Mouse (Mus musculus) hindbrain, postnatal 0 days (tissue): ENCODE results near the gene Braf. TPM values are rescaled to one million over a fixed set of nuclear protein-coding genes. Genes with fewer than 3 reads are reported as not detected.
"Not testable (repeated sequence)": the region's sequence is repeated elsewhere in the genome, so short reads cannot be mapped to it uniquely, and the experiment has no call there.

Source experiments
- ATAC-seq: fragments of 200-750 bp; cut with Nextera tagmentation; 2 replicates; pipeline ENCODE4 v1.8.0; 2017; ENCODE audit warnings: mild to moderate bottlenecking, moderate TSS enrichment, moderate library complexity
- DNase-seq: peaks from one replicate; pipeline ENCODE4 v3.0.0-alpha.2; 2015; ENCODE audit warnings: low spot score
- H3K27ac ChIP-seq: fragments of 300-500 bp; sonication (generic); 2 replicates; pipeline ENCODE4 v1.5.1; 2014; ENCODE audit warnings: mild to moderate bottlenecking
- H3K27me3 ChIP-seq: fragments of 300-500 bp; sonication (generic); 2 replicates; pipeline ENCODE4 v1.6.1; 2014; ENCODE audit warnings: low read length, mixed read lengths; ENCODE audit not compliant: insufficient read depth
- H3K36me3 ChIP-seq: fragments of 300-500 bp; sonication (generic); 2 replicates; pipeline ENCODE4 v1.6.1; 2014; ENCODE audit warnings: low read length, mixed read lengths; ENCODE audit not compliant: insufficient read depth
- H3K4me1 ChIP-seq: fragments of 300-500 bp; sonication (generic); 2 replicates; pipeline ENCODE4 v1.6.1; 2014; ENCODE audit warnings: antibody characterized with exemption, low read length, mixed read lengths; ENCODE audit not compliant: insufficient read depth
- H3K4me2 ChIP-seq: fragments of 300-500 bp; sonication (generic); 2 replicates; pipeline ENCODE4 v1.6.1; 2014; ENCODE audit warnings: low read depth, mild to moderate bottlenecking, low read length, moderate library complexity, mixed read lengths
- H3K4me3 ChIP-seq: fragments of 300-500 bp; sonication (generic); 2 replicates; pipeline ENCODE4 v1.5.1; 2014; ENCODE audit warnings: low read length
- H3K9ac ChIP-seq: fragments of 300-500 bp; sonication (generic); replicated peaks from 2 replicates; pipeline ENCODE4 v1.6.1; 2014; ENCODE audit warnings: mild to moderate bottlenecking, low read length, moderate library complexity, mixed read lengths
- H3K9me3 ChIP-seq: fragments of 300-500 bp; sonication (generic); 2 replicates; pipeline ENCODE4 v1.6.1; 2016; ENCODE audit warnings: low read length, mixed read lengths
- CTCF ChIP-seq: IDR thresholded peaks from 2 replicates; pipeline ENCODE4 v1.5.1; 2016; ENCODE audit warnings: antibody characterized with exemption, control low read depth, low read depth
- WGBS: fragments of 180-500 bp; shearing (Covaris S2); extraction: QIAGEN DNeasy Blood & Tissue Kit; methylation state at CpG from one replicate; pipeline ENCODE4 v1.1.7; 2014; 5-methylcytosine and 5-hydroxymethylcytosine counted together
- polyA plus RNA-seq: library from polyadenylated mRNA; unstranded; fragments of >200 nt; fragmentation: Nextera tagmentation; extraction: Ambion mirVana; gene quantifications from 2 replicates; pipeline ENCODE4 v1.2.1, GENCODE M21; 2015
- total RNA-seq: library from RNA; depleted of rRNA; stranded (reverse); fragments of >200 nt; gene quantifications from 2 replicates; pipeline ENCODE4 v1.2.3, GENCODE M21; 2014; rRNA removed

Braf gene
- total RNA-seq: 37.7 and 49.6 TPM in 2 replicates
- polyA plus RNA-seq: 16.7 and 17.3 TPM in 2 replicates

DNA sequence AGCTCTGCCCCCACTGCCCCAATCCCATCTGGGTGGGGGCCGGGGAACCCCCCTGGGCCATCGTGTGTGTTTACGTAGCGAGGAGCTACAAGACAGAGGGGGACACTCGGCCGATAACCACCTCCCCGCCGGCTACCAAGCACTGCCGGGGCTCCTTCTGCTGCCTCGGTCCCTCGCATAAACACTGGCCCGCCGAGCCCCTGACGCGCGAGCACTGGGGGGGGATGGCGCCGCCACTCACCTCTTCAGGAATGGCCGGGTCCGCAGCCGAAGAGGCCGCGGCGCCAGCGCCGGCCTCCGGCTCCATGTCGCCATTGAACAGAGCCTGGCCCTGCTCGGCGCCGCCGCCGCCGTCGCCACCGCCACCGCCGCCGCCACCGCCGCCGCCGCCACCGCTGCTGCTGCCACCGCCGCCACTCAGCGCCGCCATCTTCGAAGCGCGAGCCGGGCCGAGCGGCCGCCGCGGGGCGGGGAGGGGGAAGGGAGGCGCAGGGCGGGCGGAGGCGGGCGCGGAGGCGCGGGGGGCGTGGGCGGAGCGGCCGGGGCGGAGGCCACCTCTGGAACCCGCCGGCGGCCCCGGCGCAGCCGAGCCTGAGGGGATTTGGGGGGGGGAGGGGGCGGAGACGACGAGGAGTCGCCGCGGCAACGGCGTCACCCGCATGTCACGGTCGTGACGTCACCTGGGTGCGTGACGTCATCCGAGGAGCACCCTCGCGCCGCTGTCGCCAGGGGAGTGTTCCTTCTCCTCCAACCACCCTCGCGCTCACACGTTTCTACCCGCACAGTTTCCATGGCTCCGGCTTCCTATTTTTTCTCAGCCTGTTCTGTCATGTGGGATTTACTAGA lies at the start of gene Braf:
Braf (minus strand) TSS at position 598 of the 846 bp plus-strand sequence.
- Histone ChIP-seq H3K36me3 (no peaks in the 10 kb centered on the region), H3K9me3 (no peaks in the 10 kb centered on the region), H3K27ac (peak within 1 kb of the TSS; percentile 98), H3K27me3 (no peaks in the 10 kb centered on the region), H3K4me2 (peak within 1 kb of the TSS; percentile 94), H3K4me1 (peaks cover 16% of the 10 kb centered on the region; the same call in 1 of the 2 replicates), H3K9ac (peak within 1 kb of the TSS; percentile 96), H3K4me3 (peak within 1 kb of the TSS; percentile 94)
- TF ChIP-seq CTCF: peak; percentile 28
- ATAC-seq (peak; percentile 96), DNase-seq (peak; percentile 96)
- WGBS: under 1% methylated on average over 57 of the region's 101 CpGs

GRCm38 (mm10) chr6:39775029-39775428 lies 49.8 kb upstream of the Braf start:
- no peak overlapping the region for H3K4me2 ChIP-seq
- H3K4me1 ChIP-seq: no peaks in the 10 kb centered on the region
- H3K9me3 ChIP-seq: no peaks in the 10 kb centered on the region
- no peaks in the 10 kb centered on the region for H3K36me3 ChIP-seq
- no peak overlapping the region for H3K9ac ChIP-seq
- no peak overlapping the region for H3K4me3 ChIP-seq
- no peak overlapping the region for H3K27ac ChIP-seq
- ATAC-seq: no peak
- no peak for TF ChIP-seq CTCF
- 86% methylated on average over 9 of the region's 9 CpGs for WGBS
- no peak for DNase-seq
- H3K27me3 ChIP-seq: no peaks in the 10 kb centered on the region

DNA sequence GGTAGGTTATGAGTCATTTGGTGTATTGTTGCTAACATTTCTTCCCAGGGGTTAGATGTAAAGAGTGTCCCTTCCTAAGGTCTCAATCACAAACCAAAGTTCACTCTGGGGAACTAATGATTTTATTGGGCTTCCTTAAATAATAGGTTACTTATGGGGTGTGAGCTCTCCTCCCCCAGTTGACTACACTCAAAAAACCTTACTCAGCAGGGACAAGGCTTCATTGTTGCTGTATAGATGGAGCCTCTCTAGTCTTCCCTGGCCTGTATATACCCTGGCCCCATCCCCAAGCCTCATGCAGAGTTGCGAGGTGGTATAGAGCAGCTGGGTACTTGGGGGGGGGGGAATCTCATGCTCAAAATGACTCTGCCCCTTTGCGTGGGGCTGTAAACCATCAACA lies 32.0 kb upstream of the Braf start:
- no peak for TF ChIP-seq CTCF
- Histone ChIP-seq H3K9ac (no peak overlapping the region), H3K36me3 (no peaks in the 10 kb centered on the region), H3K27me3 (no peaks in the 10 kb centered on the region), H3K4me3 (no peak overlapping the region), H3K9me3 (no peaks in the 10 kb centered on the region), H3K27ac (no peak overlapping the region), H3K4me2 (no peak overlapping the region), H3K4me1 (no peaks in the 10 kb centered on the region)
- 80% methylated on average over 2 of the region's 2 CpGs for WGBS
- DNase-seq: no peak
- ATAC-seq: no peak

GRCm38 (mm10) chr6:39749881-39750280 lies 24.6 kb upstream of the Braf start:
- 21% methylated on average over 6 of the region's 6 CpGs for WGBS
- Histone ChIP-seq H3K4me1 (no peaks in the 10 kb centered on the region), H3K9me3 (no peaks in the 10 kb centered on the region), H3K36me3 (no peaks in the 10 kb centered on the region), H3K9ac (no peak overlapping the region), H3K4me2 (no peak overlapping the region), H3K4me3 (no peak overlapping the region), H3K27me3 (no peaks in the 10 kb centered on the region), H3K27ac (no peak overlapping the region)
- DNase-seq (peak; percentile 25), ATAC-seq (no peak)
- TF ChIP-seq CTCF: no peak

DNA sequence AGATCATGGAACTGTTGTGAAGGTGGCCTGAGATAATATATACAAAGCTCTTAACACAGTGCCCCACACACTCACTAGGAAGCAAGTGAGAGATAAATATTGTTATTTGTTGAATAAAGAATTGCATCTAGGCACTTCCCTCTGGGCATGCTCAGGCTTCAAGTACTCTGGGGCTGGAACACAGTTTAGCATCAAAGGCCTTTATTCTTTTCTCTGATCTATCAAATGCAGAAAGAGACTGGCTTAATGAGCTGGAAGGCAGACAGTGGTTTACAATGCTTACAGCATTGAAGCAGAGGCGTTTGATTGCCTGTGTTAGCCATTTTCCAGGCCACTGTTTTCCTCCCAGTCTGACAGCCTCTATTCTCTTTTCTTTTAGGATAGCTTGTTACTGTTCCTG lies 21.8 kb upstream of the Braf start:
- TF ChIP-seq CTCF: no peak
- Histone ChIP-seq H3K4me1 (no peaks in the 10 kb centered on the region), H3K4me3 (no peak overlapping the region), H3K27me3 (no peaks in the 10 kb centered on the region), H3K9ac (no peak overlapping the region), H3K9me3 (no peaks in the 10 kb centered on the region), H3K4me2 (no peak overlapping the region), H3K27ac (0 out of 2 replicates have a peak overlapping the region, but pooled peaks have one; percentile 26), H3K36me3 (no peaks in the 10 kb centered on the region)
- ATAC-seq (no peak), DNase-seq (no peak)
- 25% methylated on average over 1 of the region's 1 CpGs for WGBS

DNA sequence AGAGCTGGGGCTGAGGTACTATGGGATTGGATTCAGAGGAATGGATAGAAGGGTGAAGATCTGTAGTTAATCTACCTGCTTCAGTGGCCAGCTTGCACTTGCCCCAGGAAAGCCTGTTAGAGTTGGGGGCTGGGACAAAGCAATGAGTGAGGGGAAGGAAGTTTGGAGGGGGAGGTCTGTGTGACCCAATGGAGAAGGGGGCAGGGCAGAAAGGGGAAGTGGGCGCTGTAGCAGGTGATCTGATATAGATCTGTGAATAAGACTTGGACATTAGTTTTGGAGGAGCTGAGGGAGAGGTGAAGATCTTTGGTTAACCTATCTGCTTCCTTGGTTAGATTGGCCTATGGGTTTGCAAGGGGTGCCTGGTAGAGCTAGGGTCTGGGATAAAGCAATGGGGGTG lies 20.2 kb upstream of the Braf start:
- Histone ChIP-seq H3K27ac (no peak overlapping the region), H3K4me1 (no peaks in the 10 kb centered on the region), H3K27me3 (no peaks in the 10 kb centered on the region), H3K9ac (no peak overlapping the region), H3K4me3 (no peak overlapping the region), H3K36me3 (no peaks in the 10 kb centered on the region), H3K4me2 (no peak overlapping the region), H3K9me3 (no peaks in the 10 kb centered on the region)
- WGBS: 95% methylated on average over 1 of the region's 1 CpGs
- no peak for ATAC-seq
- no peak for TF ChIP-seq CTCF
- no peak for DNase-seq

DNA sequence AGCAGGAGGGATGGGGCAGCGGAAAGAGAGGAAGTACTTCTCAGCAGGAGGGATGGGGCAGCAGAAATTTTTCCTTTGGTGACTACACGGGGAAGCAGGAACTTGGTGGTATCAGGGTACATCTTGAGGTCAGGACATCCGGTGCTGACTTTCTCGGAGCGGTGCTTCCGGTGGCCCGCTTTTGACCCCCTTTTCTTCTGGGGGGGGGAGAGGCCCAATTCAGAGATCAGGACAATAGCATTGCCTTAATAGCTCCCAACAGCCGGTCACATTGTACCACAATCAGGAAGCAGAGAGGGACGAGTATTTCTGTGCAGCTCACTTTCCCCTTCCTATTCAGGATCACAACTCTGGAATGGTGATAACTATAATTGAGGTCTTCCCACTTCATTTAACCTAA lies 14.4 kb upstream of the Braf start:
- DNase-seq, H3K4me2 ChIP-seq, H3K27me3 ChIP-seq, H3K9ac ChIP-seq, H3K36me3 ChIP-seq, H3K4me3 ChIP-seq, H3K9me3 ChIP-seq, H3K27ac ChIP-seq, ATAC-seq, H3K4me1 ChIP-seq: not testable (repeated sequence)
- WGBS: 86% methylated on average over 9 of the region's 9 CpGs
